Mouse (Mus musculus): ENCODE measurements at regions not wholly inside any gene's neighbourhood (a gene's known extent, or its start where the extent isn't known, plus 50 kb on each side); places are given as distances from the start of the nearest gene placed in this dataset.

DNA sequence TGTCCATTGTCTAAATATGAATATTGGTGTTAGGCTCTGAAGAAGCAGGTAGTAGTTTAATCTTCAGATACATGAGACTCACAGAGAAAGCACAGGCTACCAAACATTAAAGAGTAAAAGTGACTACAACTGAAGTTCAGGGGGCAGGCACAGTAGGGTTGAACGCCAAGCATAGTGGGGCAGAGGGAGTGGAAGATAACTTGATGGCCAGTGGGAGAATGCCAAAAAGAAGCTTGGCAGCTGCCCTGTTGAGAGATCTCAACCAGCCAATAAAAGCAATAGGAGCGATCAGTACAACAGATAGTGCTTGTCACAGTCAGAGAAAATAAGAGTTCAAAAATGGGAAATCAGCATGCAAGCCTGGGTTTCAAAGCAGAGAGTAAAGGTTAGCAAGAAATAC lies 125.4 kb upstream of the Cblb start:
- no peak for DNase-seq (ENCODE audit: low read depth in 2 of 2, low spot score in 2 of 2)

DNA sequence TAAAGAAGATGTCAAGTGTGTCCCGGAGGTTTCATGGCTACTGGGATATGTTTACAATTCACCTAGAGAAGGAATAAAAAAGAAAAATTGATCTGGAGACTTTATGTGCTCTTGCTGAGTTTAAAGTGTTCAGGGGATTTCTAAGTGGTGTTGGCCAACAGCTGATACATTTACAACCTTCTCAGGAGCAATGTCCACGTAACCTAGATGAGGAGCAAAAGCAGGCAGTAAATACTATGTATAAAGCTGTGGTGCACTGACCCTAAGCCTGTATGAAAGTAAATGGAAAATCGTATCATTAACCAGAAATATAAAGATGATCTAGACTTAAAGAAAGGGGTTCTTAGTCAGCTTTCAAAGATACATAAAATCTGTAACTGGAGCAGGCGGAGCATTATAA lies 124.3 kb upstream of the Cblb start:
- DNase-seq (ENCODE audit: low read depth in 2 of 2, low spot score in 2 of 2) = no peak

DNA sequence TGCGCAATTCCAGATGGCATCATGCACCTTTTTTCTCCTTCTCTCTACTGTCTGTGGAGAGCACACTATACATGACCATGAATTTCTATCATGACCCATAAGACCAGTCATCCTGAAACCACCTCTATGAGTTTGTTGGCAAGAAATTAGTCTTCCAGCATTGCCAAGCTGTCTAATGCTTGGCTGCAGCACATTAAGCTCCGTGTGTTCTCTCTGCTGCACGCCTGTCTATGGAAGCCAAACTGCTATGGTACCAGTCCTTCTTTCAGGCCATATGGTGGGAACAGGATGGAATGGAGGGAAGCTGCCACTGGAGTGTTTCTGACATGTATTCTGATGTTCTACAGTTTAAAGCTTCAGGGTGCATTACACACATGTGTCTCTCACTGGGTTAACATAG lies 121.0 kb upstream of the Cblb start:
- no peak for DNase-seq (ENCODE audit: low read depth in 2 of 2, low spot score in 2 of 2)

DNA sequence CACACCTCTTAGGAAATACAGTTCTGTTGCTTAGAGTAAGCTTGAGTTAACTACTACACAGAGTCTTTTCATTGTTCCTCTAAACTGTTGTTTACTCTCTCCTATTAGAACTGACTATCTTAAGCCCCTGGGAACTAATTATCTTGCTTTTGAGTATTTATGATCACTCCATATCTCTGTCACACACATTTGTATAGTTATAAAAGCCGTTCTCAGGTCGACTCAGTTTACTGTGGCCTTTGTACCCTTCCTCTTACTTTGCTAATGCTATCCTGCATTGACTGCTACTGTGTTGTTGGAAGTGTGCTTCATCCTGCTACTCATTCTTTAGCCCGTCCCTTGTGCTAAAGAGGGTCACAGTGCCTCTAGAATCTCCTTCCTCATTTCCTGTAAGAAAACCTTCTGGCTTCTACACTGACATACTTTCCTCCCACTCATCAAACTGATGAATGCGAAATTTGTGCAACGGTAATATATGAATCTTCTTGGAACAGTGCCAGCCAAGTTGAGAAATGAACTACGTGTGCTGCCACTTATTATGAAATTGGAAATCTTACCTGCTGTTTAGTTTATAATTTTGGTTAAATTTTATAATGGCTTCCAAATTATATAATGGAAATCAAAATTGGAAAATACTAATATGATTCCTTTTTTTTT lies 119.8 kb upstream of the Cblb start:
- DNase-seq (ENCODE audit: low read depth in 2 of 2, low spot score in 2 of 2) = no peak

DNA sequence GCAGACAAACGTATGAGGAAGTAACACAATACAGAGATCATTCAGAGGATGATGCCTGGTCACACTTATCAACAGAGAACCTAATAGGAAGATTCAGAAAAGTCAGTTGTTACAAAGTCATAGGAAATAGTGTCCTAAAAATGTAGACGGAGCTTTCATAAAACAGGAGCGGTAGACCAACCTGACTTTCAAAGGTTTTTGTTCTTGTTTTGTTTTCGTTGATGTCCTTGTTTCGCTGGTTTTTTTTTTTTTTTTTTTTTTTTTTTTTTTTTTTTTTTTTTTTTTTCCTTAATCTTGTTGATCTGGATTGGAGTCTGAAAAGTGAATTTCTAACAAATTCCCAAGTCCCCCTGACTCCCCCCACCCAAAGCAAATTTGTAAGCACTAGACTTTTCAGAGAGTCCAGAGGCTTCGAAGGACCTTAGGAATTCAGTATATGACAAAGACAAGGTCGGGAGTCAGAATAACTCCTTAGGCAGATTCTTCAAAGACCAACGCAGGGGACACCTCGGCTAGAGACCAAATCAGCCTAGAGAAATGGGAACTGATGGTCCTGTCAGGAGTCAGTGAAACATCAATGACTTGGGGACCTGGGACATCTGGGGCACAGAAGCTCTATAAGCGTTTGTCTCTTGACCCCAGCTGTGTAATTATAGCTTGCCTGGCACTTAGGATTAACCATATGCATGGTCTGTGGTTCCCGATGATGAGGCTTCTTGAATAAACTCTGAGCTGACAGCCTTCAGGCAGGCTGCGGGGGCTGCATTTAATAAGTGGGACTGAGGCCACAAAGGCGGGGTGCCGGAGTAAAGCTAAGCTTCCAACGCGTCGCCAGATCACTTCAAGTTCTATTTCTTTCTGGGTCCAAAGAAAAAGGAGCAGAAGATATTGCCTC lies 115.7 kb upstream of the Cblb start:
- no peak for DNase-seq (ENCODE audit: low read depth in 2 of 2, low spot score in 2 of 2)

DNA sequence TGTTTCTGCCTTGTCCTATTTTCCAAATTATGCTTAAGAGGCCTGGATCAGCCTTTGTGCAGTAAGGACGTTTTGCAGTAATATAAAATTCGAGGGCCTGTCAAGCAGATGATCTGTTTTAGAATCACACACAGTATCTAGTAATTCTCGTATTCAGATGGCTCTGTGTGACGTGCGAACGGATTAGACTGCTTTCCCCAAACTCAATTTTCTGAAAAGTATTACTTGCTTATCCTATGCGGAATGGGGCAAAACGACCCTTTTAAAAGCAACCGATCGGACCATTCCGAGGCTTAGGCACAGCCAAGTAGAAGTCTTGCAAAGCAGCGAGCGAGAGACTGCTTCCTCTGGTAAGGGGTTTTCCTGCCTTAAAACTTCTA lies 115.1 kb upstream of the Cblb start:
- DNase-seq (ENCODE audit: low read depth in 2 of 2, low spot score in 2 of 2) = no peak

DNA sequence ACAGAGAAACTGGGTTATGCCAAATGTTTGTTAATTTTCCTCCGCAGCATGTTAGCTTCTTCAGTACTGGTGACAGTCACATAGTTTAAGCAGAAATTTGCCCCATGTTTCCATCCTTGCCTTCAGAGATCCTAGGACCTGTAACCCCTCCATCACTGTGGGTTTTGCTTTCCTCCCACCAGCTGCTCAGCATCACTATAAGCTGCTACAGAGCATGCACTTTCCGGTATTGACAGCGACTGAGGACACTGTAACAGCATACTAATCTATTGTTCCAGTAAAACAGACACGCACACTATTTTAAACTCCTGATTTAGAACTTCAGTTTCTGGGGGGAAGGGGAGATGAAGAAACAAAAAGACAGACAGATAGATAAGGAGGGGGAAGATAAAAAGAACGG lies 114.7 kb upstream of the Cblb start:
- no peak for DNase-seq (ENCODE audit: low read depth in 2 of 2, low spot score in 2 of 2)

DNA sequence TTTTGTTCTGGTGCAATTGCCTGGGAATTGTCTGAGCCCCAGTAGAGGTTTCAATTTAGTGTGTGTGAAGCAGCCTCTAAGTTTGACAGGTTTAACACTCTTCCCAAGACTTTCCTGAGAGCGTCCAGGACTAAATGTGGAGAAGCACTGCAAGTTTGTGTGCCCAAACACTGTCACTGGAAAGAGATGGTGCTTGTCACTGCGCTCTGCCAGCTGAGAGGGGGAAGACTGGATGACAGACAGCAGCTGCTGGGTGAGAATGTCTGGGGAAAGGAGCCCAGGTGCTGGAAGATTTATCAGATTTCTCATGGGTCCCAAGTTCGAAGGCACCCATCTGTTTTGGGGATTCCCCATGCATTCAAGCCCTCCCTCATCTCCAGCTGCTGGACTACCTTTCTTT lies 114.2 kb upstream of the Cblb start:
- DNase-seq (ENCODE audit: low read depth in 2 of 2, low spot score in 2 of 2) = no peak

DNA sequence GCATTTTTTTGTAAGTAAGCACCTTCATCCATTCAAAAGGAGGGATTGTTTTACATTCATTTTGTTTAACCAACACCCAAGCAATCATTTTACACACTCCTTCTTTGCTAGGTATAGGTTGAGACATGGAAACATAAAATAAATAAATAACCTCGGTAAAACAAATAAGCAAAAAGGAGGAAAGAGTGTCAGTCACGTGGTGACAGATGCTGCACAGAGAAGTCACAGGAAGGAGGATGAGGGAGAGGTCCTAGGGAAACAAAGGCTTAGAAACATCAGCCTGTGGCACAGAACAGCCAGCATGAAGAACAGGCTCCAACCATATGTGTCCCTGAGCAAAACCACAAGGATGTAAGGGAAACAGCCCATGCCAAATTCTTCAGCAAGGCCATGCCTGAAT lies 113.5 kb upstream of the Cblb start:
- DNase-seq (ENCODE audit: low read depth in 2 of 2, low spot score in 2 of 2) = no peak

DNA sequence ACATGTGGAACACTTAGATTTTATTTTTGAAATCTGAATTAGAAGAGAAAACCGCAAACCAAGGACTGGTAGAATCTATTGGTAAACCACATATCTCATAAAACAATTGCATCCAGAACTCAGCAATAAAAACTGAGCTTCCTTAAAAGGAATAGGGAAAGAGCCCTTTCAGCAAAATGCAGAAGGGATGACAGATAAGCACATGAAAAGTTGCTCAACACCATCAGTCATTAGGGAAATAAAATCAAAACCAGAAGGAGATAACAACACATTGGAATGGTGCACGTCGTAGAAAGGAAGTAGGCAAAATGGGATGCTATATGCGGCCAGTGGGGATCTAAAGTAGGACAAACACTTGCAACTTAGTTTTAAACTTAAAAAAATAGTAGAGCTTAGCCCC lies 110.0 kb upstream of the Cblb start:
- DNase-seq (ENCODE audit: low read depth in 2 of 2, low spot score in 2 of 2) = no peak

DNA sequence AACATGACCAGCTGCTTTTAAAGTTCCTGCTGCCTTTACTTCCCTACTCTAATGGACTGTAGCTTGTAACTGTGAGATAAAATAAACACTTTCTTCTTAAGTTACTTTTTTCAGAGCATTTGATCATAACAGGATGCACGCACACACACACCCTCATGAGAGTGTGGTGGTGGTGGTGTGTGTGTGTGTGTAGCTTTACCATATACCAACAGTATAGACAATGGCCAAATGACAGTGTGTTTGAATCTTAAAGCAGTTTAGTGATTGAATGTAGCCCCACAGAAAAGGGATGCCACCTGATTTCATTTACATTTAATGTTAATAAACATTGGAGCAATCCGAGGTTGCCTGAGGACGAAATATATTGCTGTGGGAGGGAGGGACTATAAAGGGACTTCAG lies 108.4 kb upstream of the Cblb start:
- no peak for DNase-seq (ENCODE audit: low read depth in 2 of 2, low spot score in 2 of 2)

DNA sequence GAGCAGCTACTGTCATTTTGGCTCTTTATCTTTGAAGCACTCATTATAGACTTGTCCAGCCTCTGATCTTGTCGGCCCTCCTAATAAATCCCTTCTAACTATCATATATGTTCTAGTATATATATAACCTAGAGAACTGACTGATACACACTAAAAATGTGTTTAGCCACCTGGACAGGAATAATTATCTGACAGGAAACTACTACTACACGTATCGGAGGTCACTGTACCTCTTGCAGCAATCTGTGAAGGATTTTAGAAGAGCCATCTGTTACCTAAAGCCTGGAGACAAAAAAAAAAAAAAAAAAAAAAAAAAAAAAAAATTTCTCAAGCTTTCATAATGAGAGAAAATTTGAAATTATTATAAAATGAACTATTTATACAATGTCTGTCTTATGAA lies 105.4 kb upstream of the Cblb start:
- no peak for DNase-seq (ENCODE audit: low read depth in 2 of 2, low spot score in 2 of 2)

DNA sequence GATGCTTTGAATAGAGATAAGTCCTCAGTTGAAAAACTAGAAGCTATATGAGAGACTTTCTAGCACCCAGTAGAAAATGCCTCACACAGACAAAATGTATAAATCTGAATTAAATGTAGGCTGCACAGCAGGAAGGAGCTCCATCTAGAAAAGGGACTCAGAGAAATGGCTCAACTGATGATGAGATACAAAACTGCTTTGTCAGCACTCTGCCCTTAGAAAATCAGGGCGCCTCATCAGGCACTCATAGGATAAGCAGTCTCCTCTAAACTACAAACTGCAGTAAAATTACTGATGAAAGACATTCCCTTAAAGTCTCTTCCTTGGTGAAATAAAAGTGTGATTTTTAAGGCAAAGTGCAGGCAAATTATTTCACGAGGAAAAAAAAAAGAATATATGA lies 97.9 kb upstream of the Cblb start:
- DNase-seq (ENCODE audit: low read depth in 2 of 2, low spot score in 2 of 2) = no peak

DNA sequence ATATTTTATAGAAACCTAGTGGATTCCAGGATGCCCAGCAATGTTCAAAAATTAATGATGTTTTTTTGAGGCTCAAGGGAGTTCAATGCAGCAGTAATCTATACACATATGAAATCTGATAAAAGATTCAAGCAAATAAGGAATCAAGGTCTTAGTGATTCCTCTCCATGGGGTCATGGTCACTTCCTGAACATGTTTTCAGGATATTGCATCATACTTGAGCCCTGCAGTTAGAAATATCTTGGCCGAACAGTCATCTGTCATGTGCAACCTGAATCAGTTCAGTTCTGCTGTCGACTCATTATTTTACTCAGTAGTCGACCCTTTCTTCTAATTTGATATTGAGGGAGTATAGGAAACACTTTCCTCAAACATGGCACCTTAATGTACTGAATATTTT lies 97.1 kb upstream of the Cblb start:
- DNase-seq (ENCODE audit: low read depth in 2 of 2, low spot score in 2 of 2) = no peak

DNA sequence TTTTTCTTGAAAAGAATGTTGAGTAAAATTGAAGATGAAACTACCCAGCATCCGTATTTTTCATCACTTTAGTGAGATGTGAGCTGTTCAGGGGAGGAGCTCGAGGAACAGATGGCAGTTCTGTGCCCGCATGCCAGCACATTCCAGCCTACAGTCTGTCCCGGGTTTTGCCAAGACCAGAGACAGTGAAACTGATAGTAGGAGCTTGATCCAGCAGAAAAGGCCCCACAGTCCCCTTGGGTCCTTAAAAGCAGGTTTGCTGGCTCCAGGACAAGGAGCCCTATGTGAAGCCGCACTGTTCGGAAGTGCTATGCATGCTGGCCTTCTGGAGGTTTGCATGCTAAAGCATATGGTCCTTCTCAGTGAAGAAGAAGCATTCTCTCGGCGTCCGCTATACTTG lies 93.7 kb upstream of the Cblb start:
- no peak for DNase-seq (ENCODE audit: low read depth in 2 of 2, low spot score in 2 of 2)

DNA sequence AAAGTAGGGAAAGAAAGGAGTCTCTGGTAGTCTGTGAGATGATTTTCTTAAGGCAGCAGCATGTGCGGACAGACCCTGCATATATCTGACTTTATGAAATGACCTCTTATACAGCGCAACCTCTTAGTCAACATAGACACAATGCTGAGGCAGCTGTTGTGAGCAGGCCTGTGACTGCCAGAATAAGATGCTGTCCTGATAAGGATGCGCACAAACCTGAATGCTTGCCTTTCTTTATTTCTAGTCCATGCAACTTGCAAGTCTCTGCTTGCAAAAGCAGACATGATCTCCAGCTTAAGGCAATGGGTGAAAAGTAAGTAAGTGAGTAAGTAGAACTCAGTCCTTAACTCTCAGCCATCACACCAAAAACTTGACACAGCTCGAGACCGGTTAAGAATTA lies 92.0 kb upstream of the Cblb start:
- no peak for DNase-seq (ENCODE audit: low read depth in 2 of 2, low spot score in 2 of 2)

DNA sequence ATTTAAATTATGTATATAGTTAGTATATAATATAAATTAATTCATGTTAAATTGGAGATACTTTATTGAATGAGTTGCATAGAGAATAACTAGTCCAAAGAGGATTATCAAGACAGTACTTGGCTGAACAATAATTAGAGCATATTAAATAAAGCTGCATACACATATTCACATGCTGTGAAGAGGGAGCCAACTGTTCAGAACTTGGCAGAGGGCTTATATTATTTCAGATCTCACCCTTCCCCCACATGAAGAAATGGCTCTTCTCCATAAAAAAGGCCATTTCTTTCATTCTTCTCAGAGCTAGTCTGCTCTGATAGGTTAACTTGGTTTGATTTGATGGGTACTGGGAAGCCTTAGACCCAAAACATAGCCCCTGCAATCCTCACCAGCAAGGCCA lies 90.5 kb upstream of the Cblb start:
- DNase-seq (ENCODE audit: low read depth in 2 of 2, low spot score in 2 of 2) = no peak

DNA sequence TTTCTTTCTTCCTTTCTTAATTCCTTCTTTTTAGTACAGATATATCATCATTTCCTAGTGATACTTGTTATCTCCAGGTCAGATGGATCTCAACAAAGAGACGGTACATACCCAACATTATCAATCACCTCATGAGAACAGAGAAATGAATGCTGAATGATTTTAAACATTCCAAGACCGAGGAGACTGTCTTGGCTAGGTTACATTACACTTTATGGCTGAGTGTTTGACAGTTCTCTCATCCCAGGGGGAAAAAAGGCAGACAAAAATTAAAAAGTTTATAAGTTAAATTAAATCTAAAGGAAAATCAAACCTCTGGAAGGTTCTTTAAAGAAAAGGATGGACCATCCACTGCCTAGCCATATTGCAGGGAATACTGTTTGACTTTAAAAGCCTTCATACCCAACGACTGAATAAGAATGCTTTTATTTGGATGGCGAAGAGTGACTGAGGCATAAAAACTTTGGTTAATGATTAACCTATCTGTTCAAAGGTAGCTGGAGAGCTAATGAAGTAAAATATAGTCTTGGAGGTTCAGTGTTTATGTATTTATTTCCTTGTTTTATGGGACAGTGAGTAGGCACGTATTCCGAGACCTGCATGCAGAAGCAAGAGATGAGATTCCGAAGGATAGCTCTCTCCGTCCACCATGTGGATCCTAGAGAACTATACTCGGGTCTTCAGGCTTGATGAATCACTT lies 88.4 kb upstream of the Cblb start:
- DNase-seq (ENCODE audit: low read depth in 2 of 2, low spot score in 2 of 2) = no peak

DNA sequence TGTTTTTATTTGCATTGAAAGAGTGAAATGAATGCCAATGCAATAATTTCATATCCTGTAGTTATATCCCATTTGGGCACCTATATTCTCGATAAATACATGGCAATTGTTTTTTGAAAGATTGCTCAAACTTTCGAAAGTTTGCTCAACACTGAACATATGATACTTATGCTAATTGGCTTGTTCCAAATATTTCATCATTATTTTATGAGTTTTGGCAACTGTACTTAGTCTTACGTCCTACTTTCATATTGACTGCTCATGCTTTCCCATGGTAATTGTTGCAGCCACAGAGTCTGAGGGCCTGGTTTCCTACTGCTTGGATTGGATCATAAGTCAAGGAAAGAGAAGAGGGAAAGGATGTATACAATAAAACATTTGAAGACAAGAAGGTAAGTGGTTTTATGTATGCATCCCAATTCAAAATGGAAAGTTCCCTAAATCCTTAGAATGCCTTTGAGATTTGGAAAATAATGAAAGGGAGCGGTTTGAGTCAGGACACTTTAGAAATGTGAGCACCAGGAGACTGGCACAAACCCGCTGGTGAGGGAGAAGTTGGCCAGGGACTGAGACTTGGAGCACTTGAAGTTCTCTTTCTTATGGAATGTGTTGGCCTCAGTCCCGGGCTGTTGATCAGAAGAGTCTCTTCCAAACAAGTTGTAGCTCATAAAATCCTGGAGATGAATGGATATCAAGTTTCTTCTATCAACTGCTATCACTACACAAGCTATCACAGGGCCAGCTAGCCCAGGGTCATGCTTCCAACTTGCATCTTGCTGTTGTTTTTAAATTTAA lies 63.8 kb upstream of the Cblb start:
- no peak for DNase-seq (ENCODE audit: low read depth in 2 of 2, low spot score in 2 of 2)
